Mouse (Mus musculus) MEL-GATA-1-ER (cell line): Measurements from ENCODE around the gene Fcnb.

Source experiments
- DNase-seq: peaks from one replicate; pipeline ENCODE4 v3.0.0-alpha.2; 2012; ENCODE audit warnings: low read depth; ENCODE audit errors: extremely low read depth

The Fcnb gene

DNA sequence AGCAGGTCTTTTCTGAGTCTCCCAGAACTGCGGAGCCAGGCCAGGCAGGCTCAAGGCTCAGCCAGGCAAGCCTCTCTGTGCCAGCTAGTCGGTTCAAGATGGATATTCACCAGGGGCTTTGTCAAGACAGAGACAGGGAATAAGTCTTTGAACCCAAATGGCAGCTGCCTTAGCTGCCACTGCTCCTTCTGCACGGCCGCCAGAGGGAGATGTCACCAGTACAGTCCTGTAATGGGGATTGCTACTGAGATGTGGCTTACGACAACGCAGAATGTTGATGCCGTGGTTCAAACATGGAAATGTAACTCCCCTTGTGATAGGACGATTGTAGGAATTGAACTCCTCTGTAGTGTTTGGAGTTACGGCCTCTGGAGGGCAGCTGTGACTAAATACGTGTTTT lies 1.4 kb upstream of the Fcnb start:
- DNase-seq, result no peak

- DNase-seq, result peak; percentile 27
Measured at GRCm38 (mm10) chr2:28075616-28076187, 9.0 kb downstream of the Fcnb start.

DNA sequence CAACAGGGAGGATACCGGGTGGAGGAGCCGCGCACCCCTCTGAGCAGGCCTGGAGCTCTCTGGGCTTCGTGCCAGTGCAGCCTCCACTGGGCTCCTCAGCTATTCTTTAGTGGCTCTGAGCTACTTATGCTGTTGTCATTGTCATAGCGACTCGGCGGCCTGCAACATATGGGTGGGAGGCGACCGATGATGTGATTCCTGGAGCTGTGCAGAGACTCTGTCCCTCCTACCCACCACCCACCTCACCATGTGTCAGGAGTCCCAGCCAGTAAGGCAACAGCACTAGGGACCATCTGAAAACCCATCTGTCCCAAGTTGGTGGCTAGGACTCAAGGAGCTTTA lies 16.2 kb downstream of the Fcnb start:
- peak; percentile 65 for DNase-seq

DNA sequence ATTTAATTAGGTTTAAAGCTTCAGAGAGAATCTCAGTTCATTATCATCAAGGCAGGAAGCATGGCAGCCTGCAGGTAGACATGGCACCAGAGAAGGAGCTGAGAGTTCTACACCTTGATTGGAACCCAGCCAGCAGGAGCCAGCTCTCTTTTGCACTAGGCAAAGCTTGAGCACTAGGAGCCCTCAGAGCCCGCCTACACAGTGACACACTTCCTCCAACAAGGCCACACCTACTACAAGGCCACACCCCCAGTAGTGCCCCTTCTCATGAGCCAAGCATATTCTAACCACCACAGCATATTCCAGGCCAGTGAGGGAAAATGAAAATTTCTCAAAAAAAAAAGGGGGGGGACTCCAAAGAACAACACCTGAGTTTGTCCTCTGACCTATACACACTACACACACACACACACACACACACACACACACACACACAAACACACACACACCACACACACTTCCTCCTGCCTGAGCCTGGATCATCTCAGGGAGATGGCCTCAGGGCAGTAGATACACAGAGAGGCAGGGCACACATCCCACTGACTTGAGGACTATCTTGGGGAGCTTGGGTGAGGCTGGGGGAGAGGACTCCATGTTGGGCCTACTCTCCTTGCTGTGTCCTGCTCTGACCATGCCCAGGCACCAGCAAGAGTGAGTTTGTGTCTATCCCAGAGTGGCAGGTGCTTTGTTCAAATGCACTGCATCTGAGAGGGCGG lies 16.7 kb downstream of the Fcnb start:
- DNase-seq, result peak; percentile 78

DNA sequence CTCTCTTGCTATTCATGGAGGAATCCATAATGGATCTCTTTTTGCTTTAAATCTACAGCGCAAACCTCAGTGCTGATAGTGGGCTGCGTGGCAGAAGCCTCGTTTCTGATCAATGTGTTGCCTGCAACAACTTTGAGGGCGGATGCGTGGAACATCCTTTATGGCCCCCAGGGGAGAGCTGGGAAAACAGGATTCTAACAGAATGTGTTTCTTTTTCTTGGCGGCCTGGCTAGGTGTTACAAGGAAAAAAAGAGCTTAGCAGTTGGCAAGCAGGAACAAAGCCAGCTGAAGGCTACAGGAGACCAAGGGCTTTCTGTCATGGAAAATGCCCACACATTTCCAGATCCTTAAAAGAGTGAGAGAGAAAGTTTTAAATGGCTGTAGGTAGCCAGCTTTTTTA lies 17.5 kb downstream of the Fcnb start:
- DNase-seq, result no peak

- DNase-seq, result no peak
Measured at GRCm38 (mm10) chr2:28066686-28067085, 18.0 kb downstream of the Fcnb start.

DNA sequence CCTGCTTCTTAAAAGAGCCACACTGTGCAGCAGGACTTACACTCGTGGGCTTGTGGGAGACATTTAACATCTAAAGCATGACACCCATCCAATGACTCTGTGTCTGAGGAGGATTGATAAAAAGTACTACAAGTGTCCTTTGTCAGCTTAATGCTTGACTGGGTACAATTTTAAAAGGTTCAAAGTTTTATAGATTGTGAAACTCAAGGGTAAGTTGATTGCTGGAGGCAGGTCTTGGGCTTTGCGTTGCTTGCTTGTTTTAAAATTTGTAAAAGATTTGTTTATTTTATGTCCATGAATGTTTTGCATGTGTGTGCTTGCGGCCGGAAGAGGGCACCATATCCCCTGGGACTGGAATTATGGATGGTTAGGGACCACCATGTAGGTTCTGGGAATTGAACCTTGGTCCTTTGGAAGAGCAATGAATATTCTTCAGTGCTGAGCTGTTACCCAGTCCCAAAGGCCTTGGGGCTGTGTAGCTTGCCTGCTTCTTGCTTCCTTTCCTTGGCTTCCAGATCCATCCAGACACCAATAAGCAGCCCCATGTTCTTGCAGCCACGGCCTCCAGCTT lies 19.5 kb downstream of the Fcnb start:
- DNase-seq, result peak; percentile 67

- peak; percentile 95 for DNase-seq
Measured at GRCm38 (mm10) chr2:28064339-28065080, 20.2 kb downstream of the Fcnb start.

- DNase-seq, result no peak
Measured at GRCm38 (mm10) chr2:28063711-28064338, 20.9 kb downstream of the Fcnb start.

- DNase-seq, result no peak
Measured at GRCm38 (mm10) chr2:28059922-28060321, 24.8 kb downstream of the Fcnb start.

DNA sequence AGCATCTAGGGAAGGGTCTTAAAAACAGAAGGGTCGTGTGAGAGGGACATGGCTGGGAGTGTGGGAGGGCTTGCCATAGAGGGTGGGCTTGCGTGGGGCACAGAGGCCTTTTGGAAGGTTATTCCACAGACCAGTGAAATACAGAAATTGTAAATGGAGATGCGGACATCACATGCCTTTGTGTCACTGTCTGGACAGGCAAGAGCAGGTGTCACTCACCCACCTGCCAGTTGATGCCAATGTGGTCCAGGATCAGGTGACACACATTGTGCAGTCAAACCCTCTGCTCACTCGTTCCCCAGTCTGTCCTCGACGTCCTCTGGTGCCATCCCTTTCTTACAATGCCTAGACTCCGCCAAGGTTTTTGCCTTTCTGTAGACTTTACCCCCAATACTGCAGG lies 37.6 kb downstream of the Fcnb start:
- DNase-seq, result no peak

DNA sequence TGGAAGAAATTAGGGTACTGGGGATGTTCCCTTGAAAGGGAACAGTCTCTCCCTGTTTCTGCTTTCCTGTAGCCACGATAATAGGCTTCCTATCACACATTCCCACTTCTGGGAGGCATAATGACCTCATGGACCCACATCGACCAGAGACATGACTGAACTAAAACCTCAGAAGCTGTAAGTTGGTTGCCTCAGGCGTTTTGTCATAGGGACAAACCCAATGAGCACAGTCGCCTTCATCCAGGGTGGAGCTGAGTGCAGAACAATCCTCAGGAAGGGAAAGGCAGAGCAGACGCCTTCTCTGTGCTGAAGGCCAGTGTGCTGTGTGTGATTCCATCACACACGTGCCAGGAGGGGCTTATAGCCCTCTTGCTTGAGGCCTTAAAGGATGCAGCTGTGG lies 38.4 kb downstream of the Fcnb start:
- DNase-seq, result no peak

DNA sequence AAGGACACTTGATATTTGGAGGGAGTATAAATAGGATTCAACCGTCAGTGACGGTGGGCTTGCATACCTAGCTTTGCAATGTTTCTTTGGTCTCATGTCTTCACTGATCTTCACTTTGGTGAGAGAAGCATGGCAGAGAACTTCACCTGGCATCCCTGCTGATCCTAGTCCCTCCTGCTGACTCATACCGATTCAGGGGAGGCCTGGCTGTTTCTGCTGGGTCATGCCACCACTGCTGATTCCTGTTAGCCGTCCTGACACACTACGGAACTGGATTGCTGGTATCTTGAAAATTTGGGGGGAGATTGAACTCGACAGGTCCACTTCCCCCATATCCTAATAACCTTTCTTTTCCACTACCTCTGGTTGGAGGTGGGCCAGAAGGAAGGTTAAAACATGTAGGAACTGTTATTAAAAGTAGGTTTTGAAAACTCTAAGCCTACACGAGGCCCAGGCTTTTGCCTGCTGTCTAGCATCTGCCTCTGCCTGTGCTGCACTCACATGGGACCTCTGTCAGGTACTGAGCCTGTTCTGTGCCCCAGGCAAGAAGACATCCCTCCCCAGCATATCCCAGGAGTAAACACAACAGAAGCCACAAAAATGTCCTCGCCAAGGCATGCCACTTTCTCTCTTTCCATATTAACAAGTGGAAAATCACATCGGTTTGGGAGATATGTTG lies 39.6 kb downstream of the Fcnb start:
- no peak for DNase-seq

GRCm38 (mm10) chr2:28040466-28040865 lies 44.2 kb downstream of the Fcnb start:
- DNase-seq, result no peak

GRCm38 (mm10) chr2:28039647-28040325 lies 44.9 kb downstream of the Fcnb start:
- no peak for DNase-seq

DNA sequence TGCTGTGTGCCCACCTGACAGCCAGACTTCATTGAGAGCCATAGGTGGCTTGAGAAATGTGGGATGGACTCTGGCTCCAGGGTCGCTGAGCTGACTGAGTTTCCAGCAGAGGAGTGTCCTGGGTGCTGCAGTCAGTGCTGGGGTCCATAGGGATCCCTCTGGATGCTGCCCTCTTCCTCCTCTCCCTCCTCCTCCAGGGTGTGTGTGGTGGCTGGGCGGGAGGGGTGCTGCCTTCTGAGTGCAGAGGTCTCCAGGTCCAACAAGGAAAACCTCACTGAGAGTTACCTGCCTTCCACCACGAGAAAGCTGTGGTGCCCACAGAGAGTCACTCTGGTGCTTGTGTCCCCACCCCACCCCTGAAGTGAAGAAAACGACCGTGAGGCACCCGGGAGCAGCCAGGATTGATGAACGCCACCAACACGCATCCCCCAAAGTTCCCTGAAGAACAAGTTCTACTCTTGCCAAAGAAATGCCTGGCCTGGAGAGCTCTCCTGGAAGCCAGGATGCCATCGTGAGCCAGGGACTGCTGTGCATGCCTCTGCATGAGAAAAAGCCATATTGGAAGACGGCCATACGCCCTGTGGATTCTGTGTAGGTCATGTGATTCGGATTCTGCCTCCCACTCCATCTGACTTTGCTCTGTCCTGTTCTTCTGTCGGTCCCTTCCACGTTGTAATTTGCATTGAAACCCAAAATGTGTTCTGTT lies 46.1 kb downstream of the Fcnb start:
- no peak for DNase-seq

DNA sequence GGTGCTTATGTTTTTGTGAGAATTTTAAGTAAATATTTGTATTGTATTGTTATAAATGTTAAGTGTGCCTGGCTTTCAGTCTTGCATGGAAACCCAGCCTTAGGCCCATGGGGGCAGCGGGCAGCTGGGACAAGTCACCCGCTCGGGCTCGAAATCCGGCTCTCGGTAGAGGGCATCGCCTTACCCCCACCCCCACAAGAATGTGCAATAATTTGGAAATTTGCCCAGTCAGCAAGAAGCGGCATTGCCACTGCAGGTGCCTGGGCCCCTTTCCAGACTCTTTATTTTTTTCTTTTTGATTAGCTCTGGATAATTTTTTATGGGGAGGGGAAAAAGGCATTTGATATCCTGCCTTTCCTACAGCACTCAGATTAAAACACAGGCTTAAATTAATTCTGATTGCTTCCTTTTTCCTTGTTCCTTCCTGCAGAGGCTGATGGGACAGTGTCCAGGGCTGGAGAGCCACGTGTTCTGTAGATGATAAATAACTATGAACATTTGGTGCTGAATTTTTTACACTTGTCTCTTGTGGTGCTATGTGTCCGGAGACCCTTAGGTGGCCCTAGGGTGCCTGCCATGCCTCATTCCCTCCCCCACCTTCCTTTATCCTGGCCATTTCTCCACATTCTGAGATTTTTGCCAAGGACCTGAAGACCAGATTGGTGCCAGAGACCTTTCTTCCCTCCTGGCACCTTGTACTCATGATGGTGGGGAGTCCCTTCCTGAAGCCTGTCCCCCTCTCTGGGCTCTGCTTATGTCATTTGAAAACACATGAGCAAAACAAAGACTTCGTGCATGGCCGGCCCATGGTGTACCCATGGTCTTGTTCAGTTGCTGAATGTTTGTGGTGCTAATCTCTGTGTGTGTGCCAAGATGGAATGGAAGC lies 46.9 kb downstream of the Fcnb start:
- no peak for DNase-seq

GRCm38 (mm10) chr2:28036788-28037187 lies 47.9 kb downstream of the Fcnb start:
- DNase-seq, result no peak

DNA sequence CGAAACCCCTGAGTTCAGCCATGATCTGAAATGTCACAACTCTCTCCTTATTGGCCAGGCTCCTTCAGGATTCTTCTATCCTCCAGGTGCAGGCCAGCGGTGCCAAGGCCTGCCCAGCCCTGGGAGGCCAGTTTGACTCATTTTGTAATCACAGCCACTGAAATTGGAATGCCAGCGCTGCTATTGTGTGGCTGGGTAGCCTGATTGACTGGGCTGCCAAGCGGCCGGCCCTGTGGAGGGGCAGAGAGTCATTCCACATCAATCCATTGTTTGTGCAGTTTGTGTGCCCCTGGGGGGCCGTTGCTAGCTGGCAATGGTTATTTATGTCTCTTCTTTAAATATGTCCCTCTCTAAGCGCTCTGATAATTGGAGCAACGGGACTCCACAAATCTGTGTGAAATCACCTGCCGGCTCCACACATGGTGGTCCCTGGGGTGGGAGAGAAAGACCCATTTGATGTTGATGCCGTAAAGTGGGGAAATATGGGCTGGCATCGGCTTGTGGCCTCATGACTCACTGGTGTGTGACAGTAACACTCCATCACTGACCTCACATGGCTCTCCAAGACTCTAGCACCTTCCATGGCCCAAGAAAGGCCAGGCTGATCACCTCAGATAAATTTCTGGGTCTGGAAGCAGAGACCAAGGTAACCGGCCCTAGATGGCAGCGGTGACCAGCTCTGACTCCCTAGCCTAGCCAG lies 50.5 kb downstream of the Fcnb start:
- no peak for DNase-seq
